Mouse (Mus musculus) layer of hippocampus, postnatal 10 days (tissue): ENCODE data around the gene Gm49318. TPM values are rescaled to one million over a fixed set of nuclear protein-coding genes. Genes with fewer than 3 reads are reported as not detected.

Source experiments
- microRNA-seq, 2 experiments: library from miRNA; unstranded; fragments of <30 nt; microRNA quantifications; one replicate each; pipeline ENCODE4 v1.2.0; 2021
- total RNA-seq, 2 experiments: library from RNA; stranded (reverse); gene quantifications; 2 replicates each; pipeline ENCODE4 v1.2.3; 2021

The Gm49318 gene
- total RNA-seq, 2 experiments from 2014 or later: 6.2 TPM; not detected in 1

Small RNA genes within 50 kb of the gene (microRNA-seq; reads per million reads assigned to microRNA genes)
- 0.20 to 0.22 reads per million in 2 experiments for gene Mir7084

Other genes with a start within 250 kb of the Gm49318 start
- gene Angptl8, start 235.7 kb downstream of the Gm49318 start, total RNA-seq: not detected
- gene Dock6, start 218.6 kb downstream of the Gm49318 start, total RNA-seq: 10 to 100 TPM; 32.6 to 34.5 TPM
- 10 to 100 TPM; 30.4 to 36.7 TPM for gene Rab3d, start 153.1 kb downstream of the Gm49318 start, total RNA-seq
- gene Ccdc159, start 143.8 kb downstream of the Gm49318 start, total RNA-seq: 10 to 100 TPM; 15.5 to 16.1 TPM
- gene Tmem205, start 143.7 kb downstream of the Gm49318 start, total RNA-seq: 10 to 100 TPM; 30.4 to 35.3 TPM
- gene Plppr2, start 134.2 kb downstream of the Gm49318 start, total RNA-seq: 100 to 1,000 TPM; 312 to 317 TPM
- 10 to 100 TPM; 13.5 to 14.5 TPM for gene Swsap1, start 115.5 kb downstream of the Gm49318 start, total RNA-seq
- 1 to 10 TPM; 2.0 to 3.2 TPM for gene Epor, start 107.8 kb downstream of the Gm49318 start, total RNA-seq
- 1 to 10 TPM; 1.4 to 2.2 TPM for gene Rgl3, start 81.8 kb downstream of the Gm49318 start, total RNA-seq
- gene Ccdc151, start 68.6 kb downstream of the Gm49318 start, total RNA-seq: 1 to 10 TPM; 5.3 to 5.7 TPM
- gene Prkcsh, start 68.5 kb downstream of the Gm49318 start, total RNA-seq: 10 to 100 TPM; 90.5 to 96.5 TPM
- 100 to 1,000 TPM; 197 to 205 TPM for gene Elavl3, start 19.2 kb downstream of the Gm49318 start, total RNA-seq
- 10 to 100 TPM; 19.4 to 21.1 TPM for gene Zfp653, start 117 bp upstream of the Gm49318 start, total RNA-seq
- 10 to 100 TPM; 45.8 to 46.8 TPM for gene Ecsit, start 14.2 kb upstream of the Gm49318 start, total RNA-seq
- gene Cnn1, start 28.0 kb upstream of the Gm49318 start, total RNA-seq: under 1 TPM; 0.42 to 0.43 TPM
- gene Elof1, start 45.9 kb upstream of the Gm49318 start, total RNA-seq: 10 to 100 TPM; 60.4 to 60.7 TPM
- under 1 TPM; 0.53 to 0.67 TPM for gene Acp5, start 64.5 kb upstream of the Gm49318 start, total RNA-seq
- gene Pigyl, start 85.6 kb upstream of the Gm49318 start, total RNA-seq: 10 to 100 TPM; 38.8 to 48.5 TPM
- under 1 TPM; 0.25 to 0.62 TPM for gene Zfp872, start 116.8 kb upstream of the Gm49318 start, total RNA-seq
- 10 to 100 TPM; 16.9 to 18.5 TPM for gene Zfp809, start 154.5 kb upstream of the Gm49318 start, total RNA-seq
- gene Zfp599, start 188.6 kb upstream of the Gm49318 start, total RNA-seq: 1 to 10 TPM; 5.6 to 6.0 TPM
- 10 to 100 TPM; 18.7 to 25.4 TPM for gene Zfp810, start 236.4 kb upstream of the Gm49318 start, total RNA-seq